Mouse (Mus musculus): ENCODE measurements around the gene Ufd1. TPM values are rescaled to one million over a fixed set of nuclear protein-coding genes. Genes with fewer than 3 reads are reported as not detected.

The Ufd1 gene
- 110 and 114 TPM in 2 replicates for polyA plus RNA-seq (2015; fragmentation: Nextera tagmentation; extraction: Ambion mirVana)

GRCm38 (mm10) chr16:18811468-18812384 is at the start of gene Ufd1, which contains the start of gene Cdc45:
Gene Ufd1 (plus strand): TSS chr16:18811779.
Gene Cdc45 (minus strand): TSS chr16:18811987.
- Histone ChIP-seq H3K4me2 (peak within 1 kb of the TSS; percentile 85), H3K36me3 (peaks cover 29% of the 10 kb centered on the region), H3K27me3 (no peaks in the 10 kb centered on the region), H3K4me3 (peak within 1 kb of the TSS; percentile 90), H3K9ac (peak within 1 kb of the TSS; percentile 84), H3K4me1 (replicated peaks) (peaks cover 26% of the 10 kb centered on the region), H3K9me3 (no peaks in the 10 kb centered on the region), H3K27ac (replicated peaks) (peak within 1 kb of the TSS; percentile 64)
- ATAC-seq (ENCODE audit: low read depth): peak; percentile 97
- 2% methylated on average over 42 of the region's 42 CpGs for WGBS

GRCm38 (mm10) chr16:18762960-18763359 is 48.6 kb upstream of the Ufd1 start:
- H3K36me3 ChIP-seq: no peaks in the 10 kb centered on the region
- ATAC-seq (ENCODE audit: low read depth): no peak
- no peaks in the 10 kb centered on the region for H3K4me1 ChIP-seq (replicated peaks)

GRCm38 (mm10) chr16:18766390-18766789 is 45.2 kb upstream of the Ufd1 start:
- ATAC-seq (ENCODE audit: low read depth): no peak
- Histone ChIP-seq H3K27ac (replicated peaks) (no peak overlapping the region), H3K9ac (no peak overlapping the region), H3K36me3 (no peaks in the 10 kb centered on the region), H3K4me1 (replicated peaks) (no peaks in the 10 kb centered on the region), H3K4me3 (no peak overlapping the region), H3K4me2 (no peak overlapping the region), H3K27me3 (no peaks in the 10 kb centered on the region), H3K9me3 (no peaks in the 10 kb centered on the region)
- whole genome bisulfite sequencing: 80% methylated on average over 4 of the region's 4 CpGs

More at GRCm38 (mm10) chr16:18762960-18763359, 48.6 kb upstream of the Ufd1 start:
- H3K4me3 ChIP-seq: no peak overlapping the region
- H3K4me2 ChIP-seq: no peak overlapping the region
- no peak overlapping the region for H3K9ac ChIP-seq
- H3K27ac ChIP-seq (replicated peaks): no peak overlapping the region
- H3K9me3 ChIP-seq: no peaks in the 10 kb centered on the region
- 87% methylated on average over 3 of the region's 3 CpGs for WGBS
- H3K27me3 ChIP-seq: no peaks in the 10 kb centered on the region

GRCm38 (mm10) chr16:18769501-18769900 is 42.1 kb upstream of the Ufd1 start:
- no peaks in the 10 kb centered on the region for H3K9me3 ChIP-seq
- H3K27ac ChIP-seq (replicated peaks): no peak overlapping the region
- no peak overlapping the region for H3K4me2 ChIP-seq
- ATAC-seq (ENCODE audit: low read depth): no peak
- no peak overlapping the region for H3K9ac ChIP-seq
- 67% methylated on average over 1 of the region's 1 CpGs for WGBS
- H3K36me3 ChIP-seq: no peaks in the 10 kb centered on the region
- no peak overlapping the region for H3K4me3 ChIP-seq
- H3K27me3 ChIP-seq: 0 out of 2 replicates have a peak, but pooled peaks cover 1% of the 10 kb centered on the region
- H3K4me1 ChIP-seq (replicated peaks): 0 out of 2 replicates have a peak, but pooled peaks cover 6% of the 10 kb centered on the region

GRCm38 (mm10) chr16:18773936-18774335 is 37.6 kb upstream of the Ufd1 start:
- H3K27ac ChIP-seq (replicated peaks): no peak overlapping the region
- H3K4me3 ChIP-seq: no peak overlapping the region
- H3K9ac ChIP-seq: no peak overlapping the region
- no peaks in the 10 kb centered on the region for H3K36me3 ChIP-seq
- 40% methylated on average over 2 of the region's 2 CpGs for WGBS
- no peak for ATAC-seq (ENCODE audit: low read depth)
- H3K27me3 ChIP-seq: peaks cover 46% of the 10 kb centered on the region
- no peak overlapping the region for H3K4me2 ChIP-seq
- no peaks in the 10 kb centered on the region for H3K9me3 ChIP-seq
- peaks cover 25% of the 10 kb centered on the region for H3K4me1 ChIP-seq (replicated peaks)

- Histone ChIP-seq H3K27me3 (peaks cover 51% of the 10 kb centered on the region), H3K36me3 (no peaks in the 10 kb centered on the region), H3K4me2 (peak overlapping the region; percentile 65), H3K9ac (no peak overlapping the region), H3K27ac (replicated peaks) (no peak overlapping the region), H3K4me3 (0 out of 2 replicates have a peak overlapping the region, but pooled peaks have one; percentile 45), H3K4me1 (replicated peaks) (peaks cover 25% of the 10 kb centered on the region), H3K9me3 (no peaks in the 10 kb centered on the region)
- WGBS: 30% methylated on average over 18 of the region's 18 CpGs
- no peak for ATAC-seq (ENCODE audit: low read depth)
Measured at GRCm38 (mm10) chr16:18775621-18776555, 35.7 kb upstream of the Ufd1 start.

- no peaks in the 10 kb centered on the region for H3K36me3 ChIP-seq
- H3K27me3 ChIP-seq: peaks cover 51% of the 10 kb centered on the region
- peak within 1 kb of the TSS; percentile 65 for H3K4me2 ChIP-seq
- H3K4me1 ChIP-seq (replicated peaks): peaks cover 25% of the 10 kb centered on the region
- peak within 1 kb of the TSS; percentile 66 for H3K9ac ChIP-seq
- peak within 1 kb of the TSS; percentile 25 for H3K27ac ChIP-seq (replicated peaks)
- H3K9me3 ChIP-seq: no peaks in the 10 kb centered on the region
- WGBS: 3% methylated on average over 19 of the region's 19 CpGs
- ATAC-seq (ENCODE audit: low read depth): peak; percentile 38
- H3K4me3 ChIP-seq: peak within 1 kb of the TSS; percentile 45
Measured at GRCm38 (mm10) chr16:18776556-18777100, 35.0 kb upstream of the Ufd1 start, which contains the start of gene Cldn5. Gene Cldn5 (plus strand): TSS chr16:18776847.

GRCm38 (mm10) chr16:18777101-18778080 is 34.2 kb upstream of the Ufd1 start:
- peak overlapping the region; percentile 45 for H3K4me3 ChIP-seq
- H3K27me3 ChIP-seq: peaks cover 51% of the 10 kb centered on the region
- WGBS: 2% methylated on average over 80 of the region's 80 CpGs
- peak; percentile 70 for ATAC-seq (ENCODE audit: low read depth)
- peak overlapping the region; percentile 66 for H3K9ac ChIP-seq
- no peaks in the 10 kb centered on the region for H3K36me3 ChIP-seq
- peaks cover 25% of the 10 kb centered on the region for H3K4me1 ChIP-seq (replicated peaks)
- H3K27ac ChIP-seq (replicated peaks): peak overlapping the region; percentile 25
- H3K9me3 ChIP-seq: no peaks in the 10 kb centered on the region
- peak overlapping the region; percentile 65 for H3K4me2 ChIP-seq

- peaks cover 51% of the 10 kb centered on the region for H3K27me3 ChIP-seq
- 59% methylated on average over 2 of the region's 2 CpGs for WGBS
- H3K9me3 ChIP-seq: no peaks in the 10 kb centered on the region
- peak overlapping the region; percentile 25 for H3K27ac ChIP-seq (replicated peaks)
- H3K4me1 ChIP-seq (replicated peaks): peaks cover 25% of the 10 kb centered on the region
- 0 out of 2 replicates have a peak overlapping the region, but pooled peaks have one; percentile 11 for H3K4me2 ChIP-seq
- H3K4me3 ChIP-seq: peak overlapping the region; percentile 45
- ATAC-seq (ENCODE audit: low read depth): no peak
- no peaks in the 10 kb centered on the region for H3K36me3 ChIP-seq
- H3K9ac ChIP-seq: peak overlapping the region; percentile 47; the same call in 1 of the 2 replicates
Measured at GRCm38 (mm10) chr16:18778461-18778860, 33.1 kb upstream of the Ufd1 start.

- H3K9ac ChIP-seq: no peak overlapping the region
- H3K27me3 ChIP-seq: peaks cover 27% of the 10 kb centered on the region
- H3K4me1 ChIP-seq (replicated peaks): peaks cover 13% of the 10 kb centered on the region
- 91% methylated on average over 10 of the region's 10 CpGs for WGBS
- H3K27ac ChIP-seq (replicated peaks): no peak overlapping the region
- no peaks in the 10 kb centered on the region for H3K9me3 ChIP-seq
- ATAC-seq (ENCODE audit: low read depth): no peak
- peaks cover 4% of the 10 kb centered on the region; the same call in 1 of the 2 replicates for H3K36me3 ChIP-seq
- H3K4me2 ChIP-seq: no peak overlapping the region
- H3K4me3 ChIP-seq: no peak overlapping the region
Measured at GRCm38 (mm10) chr16:18781810-18782209, 29.8 kb upstream of the Ufd1 start.

Measured in neural tube, embryonic 13.5 days (tissue).